Mouse (Mus musculus) adrenal gland, adult 2 months (tissue): ENCODE results near the gene Akap13. TPM values are rescaled to one million over a fixed set of nuclear protein-coding genes. Genes with fewer than 3 reads are reported as not detected.
"Not testable (repeated sequence)": the region's sequence is repeated elsewhere in the genome, so short reads cannot be mapped to it uniquely, and the experiment has no call there.

Experiments used
- DNase-seq: peaks from one replicate; pipeline ENCODE4 v3.0.0; 2021
- polyA plus RNA-seq: library from polyadenylated mRNA; depleted of rRNA; stranded (reverse); fragments of >200 nt; gene quantifications from 2 replicates; pipeline ENCODE4 v1.2.3, GENCODE M21; 2012
- total RNA-seq, 2 experiments: library from RNA; stranded (reverse); gene quantifications; 2 replicates each; pipeline ENCODE4 v1.2.3; 2021

Akap13 gene
- total and polyA plus RNA-seq, 3 experiments = 8.8 to 66.8 (median 51.3) TPM

GRCm38 (mm10) chr7:75717349-75717748, 262.0 kb downstream of the Akap13 start:
- DNase-seq = no peak

- no peak for DNase-seq
Measured at GRCm38 (mm10) chr7:75721302-75721701, 266.0 kb downstream of the Akap13 start.

DNA sequence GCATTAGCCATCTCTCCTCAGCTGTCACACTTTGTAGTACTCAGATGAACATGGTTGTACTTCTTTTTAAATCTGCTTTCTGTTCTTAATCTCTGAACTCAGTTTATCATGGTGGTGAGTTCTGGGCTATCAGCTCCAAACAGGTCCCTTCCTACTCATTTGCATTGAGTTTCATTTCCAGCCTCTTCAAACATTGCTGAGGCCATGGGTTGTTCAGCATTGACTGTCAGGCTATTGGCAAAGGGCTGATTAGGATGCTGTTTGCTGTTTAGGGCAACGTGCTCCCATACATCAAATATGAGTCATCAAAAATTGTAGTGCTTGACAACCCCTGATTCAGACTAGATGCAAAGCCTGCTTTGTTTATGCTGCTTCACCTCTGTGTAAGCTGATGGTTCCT, 268.7 kb downstream of the Akap13 start:
- no peak for DNase-seq

GRCm38 (mm10) chr7:75725899-75726298, 270.6 kb downstream of the Akap13 start:
- DNase-seq = no peak

- DNase-seq = no peak
Measured at GRCm38 (mm10) chr7:75726867-75727266, 271.5 kb downstream of the Akap13 start.

- DNase-seq = no peak
Measured at GRCm38 (mm10) chr7:75729652-75730051, 274.3 kb downstream of the Akap13 start.

DNA sequence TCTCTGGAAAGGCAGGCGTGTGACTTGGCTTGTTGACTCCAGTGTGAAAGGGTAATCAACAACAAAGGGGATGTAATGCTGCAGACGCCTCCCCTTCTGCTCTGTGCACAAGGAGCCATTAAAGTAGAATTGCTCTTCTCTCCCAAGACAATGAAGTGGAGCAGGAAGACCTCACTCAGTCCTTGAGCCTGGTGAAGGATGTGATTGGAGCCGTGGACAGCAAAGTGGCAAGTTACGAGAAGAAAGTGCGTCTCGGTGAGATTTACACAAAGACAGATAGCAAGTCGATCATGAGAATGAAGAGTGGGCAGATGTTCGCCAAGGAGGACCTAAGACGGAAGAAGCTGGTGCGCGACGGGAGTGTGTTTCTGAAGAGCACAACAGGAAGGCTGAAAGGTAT, 274.9 kb downstream of the Akap13 start:
- DNase-seq = no peak

- no peak for DNase-seq
Measured at GRCm38 (mm10) chr7:75731951-75732350, 276.6 kb downstream of the Akap13 start.

DNA sequence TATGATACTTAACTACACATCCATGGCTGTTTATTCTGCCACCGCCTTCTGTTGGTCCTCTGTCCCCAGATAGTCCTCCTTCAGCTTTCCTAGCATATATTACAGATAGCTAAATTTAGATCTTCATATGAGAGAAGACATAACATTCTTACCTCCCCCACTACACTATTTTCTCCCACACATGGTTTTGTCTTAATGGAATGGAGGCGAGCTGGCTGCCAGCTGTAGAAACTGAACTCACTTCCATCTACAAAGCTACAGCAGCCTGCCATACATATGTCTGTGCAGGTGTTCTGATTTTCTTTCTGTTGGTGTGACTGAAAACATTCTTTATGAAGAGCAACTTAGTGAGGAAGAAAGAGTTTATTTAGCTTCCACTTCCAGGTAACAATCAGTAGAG, 277.8 kb downstream of the Akap13 start:
- DNase-seq = no peak

GRCm38 (mm10) chr7:75739075-75739725, 283.9 kb downstream of the Akap13 start:
- peak; percentile 66 for DNase-seq

GRCm38 (mm10) chr7:75744528-75744927, 289.2 kb downstream of the Akap13 start:
- DNase-seq = no peak

- no peak for DNase-seq
Measured at GRCm38 (mm10) chr7:75744978-75745638, 289.8 kb downstream of the Akap13 start.

- not testable (repeated sequence) for DNase-seq
Measured at GRCm38 (mm10) chr7:75745969-75746368, 290.6 kb downstream of the Akap13 start.

GRCm38 (mm10) chr7:75750581-75750980, 295.2 kb downstream of the Akap13 start:
- DNase-seq = no peak

DNA sequence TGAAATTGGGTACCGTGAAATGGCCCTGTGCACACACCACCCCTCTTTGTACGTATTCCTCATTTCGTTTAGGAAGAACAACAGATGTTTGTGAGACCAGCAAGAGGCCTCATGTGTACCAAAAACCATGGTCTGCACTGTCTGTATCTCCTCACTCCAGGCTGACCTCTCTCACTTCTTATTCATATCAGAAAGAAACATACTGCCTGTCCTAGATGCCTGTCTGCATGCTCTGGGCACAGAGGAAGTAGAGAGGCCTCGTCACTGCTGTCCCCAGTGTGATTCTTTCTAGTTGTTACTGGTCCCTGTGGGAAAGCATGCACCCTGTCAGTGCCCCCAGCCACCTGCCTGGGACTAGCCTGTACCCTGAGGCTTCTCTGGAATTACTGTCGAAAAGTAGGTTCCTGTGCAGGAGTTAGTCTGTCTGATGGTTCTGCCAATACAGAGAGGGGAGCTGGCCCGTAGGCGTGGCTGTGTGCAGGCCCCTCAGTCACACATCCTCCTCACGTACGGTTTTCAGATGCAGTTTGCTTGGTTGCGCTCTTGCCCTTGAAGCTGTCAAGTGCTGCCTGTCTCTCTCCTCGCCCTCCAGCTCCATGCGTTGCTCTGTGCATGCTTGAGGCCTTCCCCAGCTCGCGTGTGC, 295.9 kb downstream of the Akap13 start:
- no peak for DNase-seq

DNA sequence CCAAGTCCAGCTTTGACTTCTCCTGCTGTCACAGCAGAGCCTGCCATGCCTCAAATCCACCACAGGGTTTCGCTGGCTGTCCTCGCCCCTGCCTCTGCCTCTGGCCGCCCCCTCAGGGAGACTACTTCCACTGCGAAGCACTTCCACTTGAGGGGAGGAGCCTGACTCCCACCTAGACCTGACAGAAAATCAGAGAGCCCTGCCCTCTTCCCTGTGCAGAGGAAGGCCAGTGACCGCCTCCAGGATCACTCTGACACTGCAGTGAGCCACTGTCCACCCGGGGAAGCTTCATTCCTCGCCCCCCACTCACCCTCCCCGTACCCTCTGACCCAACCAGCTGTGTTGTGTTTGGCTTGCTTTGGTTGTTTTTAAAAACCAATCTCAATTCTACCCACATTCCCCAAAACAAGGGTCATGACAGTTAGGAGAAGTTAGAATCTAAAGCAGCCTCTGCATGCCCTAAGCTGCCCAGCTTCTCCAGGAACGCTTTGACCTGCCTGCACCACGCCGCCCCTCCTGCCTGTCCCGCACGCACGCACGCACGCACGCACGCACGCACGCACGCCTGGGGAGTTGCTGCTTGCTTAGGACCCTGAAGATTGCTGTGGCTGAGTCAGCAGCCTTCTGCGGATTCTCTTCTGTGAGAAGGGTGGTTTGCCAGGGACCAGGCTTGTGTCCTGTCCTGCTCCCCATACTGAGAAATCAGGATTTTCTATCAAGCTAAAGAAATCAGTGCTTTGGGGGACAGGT, 297.3 kb downstream of the Akap13 start:
- no peak for DNase-seq

- DNase-seq = no peak
Measured at GRCm38 (mm10) chr7:75753192-75753783, 298.0 kb downstream of the Akap13 start.

GRCm38 (mm10) chr7:75754587-75755499, 299.5 kb downstream of the Akap13 start:
- DNase-seq = no peak

DNA sequence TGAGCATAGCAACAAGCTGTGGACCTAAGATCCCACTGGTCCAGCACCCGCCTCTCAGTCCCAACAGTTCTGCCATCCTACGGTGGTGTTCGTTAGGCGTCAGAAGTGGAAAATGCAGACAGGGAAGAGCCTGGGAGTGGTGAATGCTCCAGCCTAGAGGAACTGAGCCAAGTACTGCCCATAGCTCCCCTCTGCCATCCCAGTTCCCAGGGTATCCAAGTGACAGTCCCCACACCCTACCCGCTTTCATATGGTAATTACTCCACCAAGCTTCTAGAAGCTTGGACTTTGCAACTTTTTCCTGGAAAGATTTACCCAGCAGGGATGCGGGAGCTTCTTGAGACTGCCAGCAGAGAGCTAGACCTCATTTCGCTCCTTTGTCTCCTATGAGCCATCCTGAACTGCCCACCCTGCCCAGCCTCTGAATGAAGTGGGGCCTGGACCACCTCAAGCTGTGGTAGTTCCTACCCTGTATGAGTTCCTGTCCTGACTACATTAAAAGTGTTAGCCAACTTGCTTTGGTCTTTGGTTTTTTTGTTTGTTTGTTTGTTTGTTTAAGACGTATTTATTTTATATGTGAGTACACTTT, 300.6 kb downstream of the Akap13 start:
- no peak for DNase-seq

- no peak for DNase-seq
Measured at GRCm38 (mm10) chr7:75759992-75760514, 304.7 kb downstream of the Akap13 start.
